Comparison of ENCODE assay signal across 17 mouse cellular contexts in the genomic region with DNA sequence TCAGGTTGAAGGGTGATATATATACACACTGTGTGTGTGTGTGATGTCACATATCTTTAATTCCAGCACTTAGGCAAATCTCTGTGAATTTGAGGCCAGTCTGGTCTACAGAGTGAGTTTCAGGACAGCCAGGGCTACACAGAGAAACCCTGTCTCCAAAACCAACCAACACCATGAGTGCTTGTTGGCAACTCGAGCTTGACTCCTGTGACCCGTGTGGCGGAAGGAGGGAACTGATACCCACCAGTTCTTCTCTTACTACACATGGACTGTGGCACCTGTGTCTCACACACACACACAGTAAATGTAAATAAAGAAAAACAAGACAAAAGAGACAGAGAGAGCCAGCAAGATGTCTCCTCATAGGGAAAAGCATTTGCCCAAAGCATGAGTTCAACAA. TPM values are rescaled to one million over a fixed set of nuclear protein-coding genes. Genes with fewer than 3 reads are reported as not detected.
"Had no signal": no experiment of that assay in that cellular context is flagged by ENCODE, and none has a peak within 500 bp of the region (broad histone marks: within the 10 kb centered on the region; RNA-seq: fewer than 3 reads in every experiment).

No protein-coding gene starts in this region.

- H3K4me1 ChIP-seq: neural tube, embryonic 12.5 days; neural tube, embryonic 15.5 days; stomach, embryonic 15.5 days had no signal

- DNase-seq: kidney, adult 8-10 months; kidney, postnatal 14 days; kidney, postnatal 4 days; layer of hippocampus, postnatal 36 days; liver, embryonic 13.5 days; lung, adult 2 months; lung, postnatal 14 days; lung, postnatal 4 days; midbrain, embryonic 14.5 days; retina, postnatal 1 day; thymus, postnatal 25 days had no signal

- H3K4me3 ChIP-seq: left cerebral cortex, adult 2 months; liver, embryonic 13.5 days; neural tube, embryonic 12.5 days; neural tube, embryonic 15.5 days; stomach, embryonic 15.5 days had no signal

- H3K27ac ChIP-seq: left cerebral cortex, adult 2 months; liver, embryonic 13.5 days; neural tube, embryonic 12.5 days; neural tube, embryonic 15.5 days; stomach, embryonic 15.5 days had no signal

- H3K27me3 ChIP-seq: liver, embryonic 13.5 days; neural tube, embryonic 12.5 days; neural tube, embryonic 15.5 days; stomach, embryonic 15.5 days had no signal

- H3K36me3 ChIP-seq: liver, embryonic 13.5 days; neural tube, embryonic 12.5 days; neural tube, embryonic 15.5 days; stomach, embryonic 15.5 days had no signal

- ATAC-seq: intestine, postnatal 0 days had no signal

RNA-seq across cellular contexts. Expression of a gene that starts 10.4 kb away (rescaled TPM):
- polyA plus RNA-seq: midbrain, embryonic 11.5 days; midbrain, embryonic 14.5 days; neural tube, embryonic 12.5 days had no signal
